Mouse (Mus musculus) kidney, embryonic 15.5 days (tissue): ENCODE results near the gene Camta1. TPM values are rescaled to one million over a fixed set of nuclear protein-coding genes. Genes with fewer than 3 reads are reported as not detected.

Experiments
- ATAC-seq: fragments of 200-750 bp; cut with Nextera tagmentation; replicated peaks from 2 replicates; pipeline ENCODE4 v1.8.0; 2017; ENCODE audit warnings: moderate TSS enrichment; ENCODE audit not compliant: low FRiP score
- H3K27ac ChIP-seq: fragments of 300-500 bp; sonication (generic); 2 replicates; pipeline ENCODE4 v1.5.1; 2015; ENCODE audit warnings: mild to moderate bottlenecking, inconsistent platforms
- H3K27me3 ChIP-seq: fragments of 300-500 bp; sonication (generic); 2 replicates; pipeline ENCODE4 v1.6.1; 2015; ENCODE audit warnings: inconsistent platforms
- H3K36me3 ChIP-seq: fragments of 300-500 bp; sonication (generic); 2 replicates; pipeline ENCODE4 v1.6.1; 2015; ENCODE audit warnings: inconsistent platforms
- H3K4me1 ChIP-seq: fragments of 300-500 bp; sonication (generic); 2 replicates; pipeline ENCODE4 v1.6.1; 2015; ENCODE audit warnings: inconsistent platforms
- H3K4me2 ChIP-seq: fragments of 300-500 bp; sonication (generic); 2 replicates; pipeline ENCODE4 v1.6.1; 2015; ENCODE audit warnings: moderate library complexity, mild to moderate bottlenecking, inconsistent platforms
- H3K4me3 ChIP-seq: fragments of 300-500 bp; sonication (generic); replicated peaks from 2 replicates; pipeline ENCODE4 v1.5.1; 2015; ENCODE audit warnings: mild to moderate bottlenecking, inconsistent platforms
- H3K9ac ChIP-seq: fragments of 300-500 bp; sonication (generic); 2 replicates; pipeline ENCODE4 v1.6.1; 2015; ENCODE audit warnings: mild to moderate bottlenecking, inconsistent platforms
- H3K9me3 ChIP-seq: fragments of 300-500 bp; sonication (generic); replicated peaks from 2 replicates; pipeline ENCODE4 v1.6.1; 2016; ENCODE audit warnings: inconsistent platforms
- WGBS: fragments of 180-500 bp; shearing (Covaris S2); methylation state at CpG from one replicate; pipeline ENCODE4 v1.1.7; 2015; ENCODE audit warnings: mixed read lengths; 5-methylcytosine and 5-hydroxymethylcytosine counted together
- polyA plus RNA-seq: library from polyadenylated mRNA; unstranded; fragments of >200 nt; fragmentation: Nextera tagmentation; extraction: Ambion mirVana; gene quantifications from 2 replicates; pipeline ENCODE4 v1.2.1, GENCODE M21; 2015

Gene Camta1
- polyA plus RNA-seq, 1 experiment from 2014 or later, result 87.9 TPM

GRCm38 (mm10) chr4:151853949-151854348 is 7.7 kb downstream of the Camta1 start:
- no peak overlapping the region for H3K9ac ChIP-seq
- no peaks in the 10 kb centered on the region for H3K36me3 ChIP-seq
- no peak overlapping the region for H3K4me3 ChIP-seq
- no peaks in the 10 kb centered on the region for H3K27me3 ChIP-seq
- no peak overlapping the region for H3K27ac ChIP-seq
- H3K4me2 ChIP-seq, result no peak overlapping the region
- 61% methylated on average over 3 of the region's 3 CpGs for WGBS
- ATAC-seq, result no peak
- no peaks in the 10 kb centered on the region for H3K9me3 ChIP-seq
- H3K4me1 ChIP-seq, result peaks cover under 1% of the 10 kb centered on the region; the same call in 1 of the 2 replicates

DNA sequence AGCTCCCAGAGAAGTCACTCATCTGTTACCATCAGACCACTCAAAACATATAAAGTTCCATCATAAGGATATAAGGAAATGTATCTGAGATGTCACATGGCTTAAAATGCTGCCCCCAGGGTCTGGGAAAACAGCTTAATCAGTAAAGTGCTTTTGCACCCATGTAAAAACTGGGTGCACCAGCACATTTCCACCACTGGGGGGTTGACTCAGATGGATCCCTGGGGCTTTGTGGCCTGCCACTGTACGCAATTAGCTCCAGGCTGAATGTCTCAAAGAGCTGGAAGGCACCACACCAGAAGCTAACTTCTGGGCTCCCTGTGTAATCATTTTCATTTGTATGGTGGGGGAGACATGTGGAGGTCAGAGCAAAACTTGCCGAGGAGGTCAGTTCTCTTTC is 10.5 kb downstream of the Camta1 start:
- Histone ChIP-seq H3K9me3 (no peaks in the 10 kb centered on the region), H3K4me2 (no peak overlapping the region), H3K4me1 (no peaks in the 10 kb centered on the region), H3K4me3 (no peak overlapping the region), H3K27ac (no peak overlapping the region), H3K9ac (no peak overlapping the region), H3K27me3 (no peaks in the 10 kb centered on the region), H3K36me3 (no peaks in the 10 kb centered on the region)
- ATAC-seq, result no peak
- WGBS, result 58% methylated on average over 2 of the region's 2 CpGs

DNA sequence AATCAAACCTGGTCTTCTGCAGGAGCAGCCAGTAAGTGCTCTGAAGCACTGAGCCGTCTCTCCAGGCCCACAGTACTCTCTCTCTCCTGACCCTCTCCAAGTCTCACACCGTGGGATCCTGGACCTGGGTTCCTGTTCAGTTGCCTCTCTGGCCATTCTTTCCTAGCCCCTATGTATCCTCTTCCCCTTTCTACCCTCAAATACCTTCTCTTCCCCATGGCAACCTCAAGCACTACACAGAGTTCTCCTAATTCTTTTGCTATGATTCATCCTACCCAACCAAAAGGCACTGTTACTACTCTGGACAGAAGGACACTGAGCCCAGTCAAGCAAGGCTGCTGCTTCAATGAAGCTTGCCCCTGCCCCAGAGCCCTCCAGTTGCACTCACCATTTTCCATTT is 19.1 kb downstream of the Camta1 start:
- Histone ChIP-seq H3K9me3 (no peaks in the 10 kb centered on the region), H3K4me2 (no peak overlapping the region), H3K9ac (no peak overlapping the region), H3K4me1 (peaks cover 9% of the 10 kb centered on the region; the same call in 1 of the 2 replicates), H3K36me3 (no peaks in the 10 kb centered on the region), H3K27me3 (no peaks in the 10 kb centered on the region), H3K4me3 (no peak overlapping the region), H3K27ac (no peak overlapping the region)
- ATAC-seq, result no peak
- 85% methylated on average over 2 of the region's 2 CpGs for WGBS

DNA sequence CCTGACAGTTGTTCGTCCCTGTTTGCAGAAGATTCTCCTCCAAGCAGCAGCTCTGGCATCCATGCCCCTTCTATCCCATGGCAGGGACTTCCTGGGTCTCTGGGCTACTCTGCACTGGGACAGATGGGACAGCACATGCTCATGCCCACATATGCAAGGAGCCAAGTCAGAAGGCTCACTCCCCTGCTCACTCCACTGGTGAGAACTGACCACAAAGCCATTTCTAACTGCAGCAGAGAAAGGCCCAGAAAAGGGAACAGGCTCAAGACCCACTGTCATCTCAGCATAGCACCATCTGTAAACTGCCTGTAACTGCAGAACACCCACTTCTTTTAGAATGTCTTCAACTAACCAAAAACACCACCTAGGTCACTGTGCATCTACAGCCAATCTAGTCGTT is 23.2 kb downstream of the Camta1 start:
- no peak for ATAC-seq
- no peaks in the 10 kb centered on the region for H3K36me3 ChIP-seq
- no peaks in the 10 kb centered on the region for H3K9me3 ChIP-seq
- H3K4me3 ChIP-seq, result no peak overlapping the region
- H3K9ac ChIP-seq, result no peak overlapping the region
- H3K4me1 ChIP-seq, result peaks cover 12% of the 10 kb centered on the region; the same call in 1 of the 2 replicates
- WGBS, result 74% methylated on average over 2 of the region's 2 CpGs
- H3K27ac ChIP-seq, result no peak overlapping the region
- H3K4me2 ChIP-seq, result no peak overlapping the region
- H3K27me3 ChIP-seq, result no peaks in the 10 kb centered on the region

DNA sequence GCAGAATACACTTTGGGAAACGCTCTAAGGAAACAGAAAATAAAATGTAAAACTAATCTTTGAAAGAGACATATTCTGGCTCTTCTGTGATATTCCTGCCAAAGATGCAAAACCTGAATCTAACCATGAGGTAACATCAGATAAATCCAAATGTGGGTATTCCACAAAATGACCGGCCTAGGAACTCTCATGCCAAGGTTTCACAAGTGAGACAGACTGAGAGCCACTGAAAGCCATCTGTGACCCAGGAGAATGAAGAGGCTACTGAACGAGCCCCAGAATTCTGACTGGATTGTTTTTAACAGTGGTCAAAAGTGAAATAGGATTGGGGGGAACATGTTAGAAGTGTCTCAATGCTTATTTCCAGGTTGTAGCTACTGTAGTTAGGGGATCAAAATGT is 25.8 kb downstream of the Camta1 start:
- Histone ChIP-seq H3K4me1 (peaks cover 3% of the 10 kb centered on the region; the same call in 1 of the 2 replicates), H3K9ac (no peak overlapping the region), H3K4me3 (no peak overlapping the region), H3K36me3 (no peaks in the 10 kb centered on the region), H3K27me3 (no peaks in the 10 kb centered on the region), H3K27ac (no peak overlapping the region), H3K4me2 (no peak overlapping the region), H3K9me3 (no peaks in the 10 kb centered on the region)
- 94% methylated on average over 3 of the region's 3 CpGs for WGBS
- ATAC-seq, result no peak

GRCm38 (mm10) chr4:151834536-151834935 is 27.1 kb downstream of the Camta1 start:
- Histone ChIP-seq H3K27me3 (no peaks in the 10 kb centered on the region), H3K4me3 (no peak overlapping the region), H3K4me2 (no peak overlapping the region), H3K9me3 (no peaks in the 10 kb centered on the region), H3K27ac (no peak overlapping the region), H3K9ac (no peak overlapping the region), H3K36me3 (peaks cover 4% of the 10 kb centered on the region), H3K4me1 (peaks cover 3% of the 10 kb centered on the region; the same call in 1 of the 2 replicates)
- 76% methylated on average over 10 of the region's 10 CpGs for WGBS
- no peak for ATAC-seq

- Histone ChIP-seq H3K36me3 (peaks cover 9% of the 10 kb centered on the region), H3K4me3 (no peak overlapping the region), H3K9ac (no peak overlapping the region), H3K27ac (no peak overlapping the region), H3K4me2 (no peak overlapping the region), H3K9me3 (no peaks in the 10 kb centered on the region), H3K4me1 (peaks cover 3% of the 10 kb centered on the region; the same call in 1 of the 2 replicates), H3K27me3 (no peaks in the 10 kb centered on the region)
- no peak for ATAC-seq
- WGBS, result 90% methylated on average over 7 of the region's 7 CpGs
These were observed 27.7 kb downstream of the Camta1 start for GRCm38 (mm10) chr4:151833940-151834449.

DNA sequence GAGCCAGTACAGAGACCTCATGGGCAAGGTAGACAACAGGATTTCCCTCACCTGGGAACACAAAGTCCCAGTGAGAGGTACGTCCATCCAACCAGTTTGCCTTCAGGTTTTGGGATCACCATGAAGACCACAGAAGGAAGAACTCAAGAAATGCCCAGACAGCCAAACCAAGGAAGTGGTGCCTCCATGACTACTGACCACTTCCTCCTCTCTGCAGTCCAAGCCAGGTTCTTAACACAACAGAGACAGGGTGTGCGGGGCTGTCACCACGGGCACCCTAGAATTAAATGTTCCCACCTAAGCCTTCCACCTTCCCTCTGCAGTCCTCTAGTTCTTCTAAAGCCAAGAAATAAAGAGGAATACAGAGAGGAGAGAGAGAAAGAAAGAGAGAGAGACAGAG is 33.8 kb downstream of the Camta1 start:
- H3K27me3 ChIP-seq, result no peaks in the 10 kb centered on the region
- H3K4me3 ChIP-seq, result no peak overlapping the region
- no peak overlapping the region for H3K4me2 ChIP-seq
- H3K4me1 ChIP-seq, result no peaks in the 10 kb centered on the region
- no peaks in the 10 kb centered on the region for H3K9me3 ChIP-seq
- WGBS, result 97% methylated on average over 3 of the region's 3 CpGs
- H3K36me3 ChIP-seq, result peaks cover 9% of the 10 kb centered on the region
- H3K9ac ChIP-seq, result no peak overlapping the region
- no peak overlapping the region for H3K27ac ChIP-seq
- no peak for ATAC-seq

DNA sequence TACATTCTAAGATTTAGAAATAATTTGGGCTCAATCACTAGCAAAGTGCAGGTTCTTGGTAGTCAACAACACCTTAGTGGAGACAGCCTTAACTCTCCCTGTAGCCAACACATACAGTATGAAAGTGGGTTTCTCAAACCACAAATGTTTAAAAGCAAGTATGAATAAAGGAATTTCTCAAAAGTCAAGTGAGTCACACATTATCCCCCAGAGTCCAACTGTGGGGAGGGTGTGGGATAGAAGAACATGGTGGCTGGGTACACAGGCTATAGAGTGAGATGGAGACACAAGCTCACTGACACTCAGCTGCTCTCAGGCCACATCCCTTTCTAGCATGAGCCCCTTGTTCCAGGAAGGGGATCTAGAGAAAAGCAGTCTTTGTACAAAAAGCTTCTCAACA is 34.3 kb downstream of the Camta1 start:
- Histone ChIP-seq H3K9me3 (no peaks in the 10 kb centered on the region), H3K4me3 (no peak overlapping the region), H3K9ac (no peak overlapping the region), H3K4me1 (no peaks in the 10 kb centered on the region), H3K4me2 (no peak overlapping the region), H3K27me3 (no peaks in the 10 kb centered on the region), H3K27ac (no peak overlapping the region), H3K36me3 (peaks cover 9% of the 10 kb centered on the region)
- no peak for ATAC-seq

GRCm38 (mm10) chr4:151823963-151824362 is 37.7 kb downstream of the Camta1 start:
- WGBS, result 67% methylated on average over 3 of the region's 3 CpGs
- H3K27me3 ChIP-seq, result no peaks in the 10 kb centered on the region
- ATAC-seq, result no peak
- no peak overlapping the region for H3K27ac ChIP-seq
- peaks cover 1% of the 10 kb centered on the region; the same call in 1 of the 2 replicates for H3K4me1 ChIP-seq
- no peak overlapping the region for H3K4me3 ChIP-seq
- H3K9ac ChIP-seq, result no peak overlapping the region
- no peaks in the 10 kb centered on the region for H3K9me3 ChIP-seq
- H3K36me3 ChIP-seq, result peaks cover 5% of the 10 kb centered on the region; the same call in 1 of the 2 replicates
- H3K4me2 ChIP-seq, result no peak overlapping the region

DNA sequence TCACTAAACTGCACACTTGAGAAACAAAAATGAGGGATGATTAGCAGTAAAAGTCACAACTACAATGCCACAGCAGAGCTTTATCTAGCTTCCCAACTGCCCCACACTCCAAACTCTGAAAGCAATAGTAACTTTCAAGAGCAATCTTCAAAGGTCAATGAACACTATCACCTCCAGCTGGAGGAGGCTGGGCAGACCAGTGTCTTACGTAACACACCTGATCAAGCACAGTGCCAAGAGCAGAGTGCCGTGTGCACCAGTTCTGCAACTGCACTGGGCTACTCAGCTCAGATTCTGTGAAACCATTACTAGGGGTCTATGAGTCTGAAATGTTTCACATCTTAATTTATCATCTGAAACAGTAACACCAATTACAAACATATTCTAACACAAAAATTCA is 38.7 kb downstream of the Camta1 start:
- Histone ChIP-seq H3K27ac (no peak overlapping the region), H3K36me3 (peaks cover 5% of the 10 kb centered on the region; the same call in 1 of the 2 replicates), H3K4me2 (no peak overlapping the region), H3K27me3 (no peaks in the 10 kb centered on the region), H3K4me3 (no peak overlapping the region), H3K4me1 (peaks cover 9% of the 10 kb centered on the region; the same call in 1 of the 2 replicates), H3K9ac (no peak overlapping the region), H3K9me3 (no peaks in the 10 kb centered on the region)
- no peak for ATAC-seq
- WGBS, result 43% methylated on average over 2 of the region's 2 CpGs

DNA sequence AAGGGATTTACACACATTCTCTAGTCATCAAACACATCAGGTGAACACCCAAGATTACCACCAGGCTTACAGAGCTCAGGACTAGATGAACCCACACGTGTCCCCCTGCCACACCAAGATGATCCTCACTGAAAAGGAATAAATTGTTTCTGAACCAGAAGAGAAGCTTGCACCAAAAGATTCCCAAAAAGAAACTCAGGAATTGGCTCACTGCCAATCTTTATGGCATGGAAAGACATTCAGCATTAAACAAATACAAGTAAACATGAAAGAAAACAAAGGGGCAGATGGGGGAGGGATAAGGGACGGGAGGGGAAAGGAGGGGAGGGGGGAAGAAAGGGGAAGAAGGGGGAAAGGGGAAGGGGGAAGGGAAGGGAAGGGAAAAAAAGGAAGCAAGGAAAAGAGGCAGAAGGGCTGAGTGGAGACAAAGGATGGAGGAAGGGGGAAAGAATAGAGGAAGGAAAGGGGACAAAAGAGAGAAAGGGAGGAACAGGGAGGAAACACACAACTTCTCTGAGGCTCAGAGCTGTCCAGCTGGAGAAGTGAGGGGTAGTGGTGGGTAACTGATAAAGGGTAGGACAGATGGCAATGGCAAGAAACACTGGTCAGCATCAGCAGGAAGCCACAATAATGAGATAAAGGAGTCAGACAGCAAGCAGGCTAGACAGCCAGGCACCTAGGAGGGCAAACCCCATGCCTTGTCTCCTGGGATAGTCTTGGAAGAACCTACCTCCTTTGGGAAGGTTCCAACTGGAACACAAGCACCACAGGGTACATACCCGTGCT is 43.5 kb downstream of the Camta1 start:
- Histone ChIP-seq H3K27me3 (no peaks in the 10 kb centered on the region), H3K4me2 (no peak overlapping the region), H3K9ac (no peak overlapping the region), H3K27ac (no peak overlapping the region), H3K4me1 (peaks cover 11% of the 10 kb centered on the region; the same call in 1 of the 2 replicates), H3K9me3 (no peaks in the 10 kb centered on the region), H3K4me3 (no peak overlapping the region), H3K36me3 (peaks cover 5% of the 10 kb centered on the region; the same call in 1 of the 2 replicates)
- no peak for ATAC-seq
- WGBS, result 57% methylated on average over 3 of the region's 3 CpGs
